34 mouse cellular contexts compared by ENCODE assay signal in the genomic region with DNA sequence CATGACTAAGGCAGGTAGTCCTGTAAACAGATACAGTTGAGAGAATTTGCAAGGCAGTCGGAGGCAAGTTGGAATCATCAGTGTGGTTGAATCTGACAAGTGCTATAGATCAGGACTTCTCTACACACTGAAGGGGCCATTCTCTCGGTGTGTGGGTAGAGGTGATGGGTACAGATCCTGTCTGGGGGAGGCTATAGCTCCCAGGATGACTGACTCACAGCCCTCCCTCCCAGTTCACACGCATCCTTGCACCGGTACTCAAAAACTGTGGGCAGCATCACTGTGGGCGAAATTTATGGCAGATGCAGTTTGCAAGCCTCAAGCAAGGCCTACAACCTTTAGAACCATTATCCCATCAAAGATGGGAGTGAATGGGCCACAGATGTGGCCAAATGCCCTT.
DNase-seq lines count a peak whose midpoint lies in the region; ATAC-seq lines count a peak whose summit lies in the region.
"Had no signal": no experiment of that assay in that cellular context is flagged by ENCODE, and none has a peak within 500 bp of the region (broad histone marks: within the 10 kb centered on the region; RNA-seq: fewer than 3 reads in every experiment).

No protein-coding gene starts in this region.

- DNase-seq in left cerebral cortex, postnatal 36 days (ENCODE audit: low spot score in 2 of 2), result peak; percentile 7 to 16
- no peak for DNase-seq in left cerebral cortex, postnatal 4 days
- peak; percentile 82 for DNase-seq in brain, adult 2 months (ENCODE audit: low read depth, low spot score)
- no peak for DNase-seq in thymus, postnatal 14 days
- DNase-seq: adrenal gland, postnatal 14 days; cerebellum, adult 11-12 months; cerebellum, adult 9-11 months; embryo, embryonic 11 days; gastrocnemius, adult 2 months; gastrocnemius, postnatal 36 days; heart, adult 18-20 months; heart, postnatal 36 days; kidney, adult 18-20 months; kidney, postnatal 36 days; liver, embryonic 13.5 days; lung, adult 18-20 months; lung, postnatal 4 days; thymus, adult 2 months; thymus, postnatal 4 days had no signal

- no peak overlapping the region for H3K4me3 ChIP-seq in hindbrain, embryonic 13.5 days
- H3K4me3 ChIP-seq in hindbrain, embryonic 16.5 days (ENCODE audit: low read length), result no peak overlapping the region
- no peak overlapping the region for H3K4me3 ChIP-seq in neural tube, embryonic 15.5 days (replicated peaks)
- H3K4me3 ChIP-seq: embryonic facial prominence, embryonic 12.5 days; gastrocnemius, adult 2 months; hindbrain, embryonic 15.5 days; layer of hippocampus, adult 2 months; limb, embryonic 10.5 days; limb, embryonic 15.5 days; liver, embryonic 13.5 days; midbrain, embryonic 13.5 days had no signal

- ATAC-seq in hindbrain, embryonic 13.5 days (ENCODE audit: low FRiP score), result no peak
- ATAC-seq in hindbrain, embryonic 16.5 days, result no peak
- ATAC-seq in neural tube, embryonic 15.5 days (ENCODE audit: low FRiP score), result no peak
- ATAC-seq: CD4-positive, CD25-positive, alpha-beta regulatory T cell, adult 4 months; forebrain, embryonic 14.5 days; lung, postnatal 0 days; midbrain, embryonic 13.5 days had no signal

- no peaks in the 10 kb centered on the region for H3K9me3 ChIP-seq in hindbrain, embryonic 13.5 days
- no peaks in the 10 kb centered on the region for H3K9me3 ChIP-seq in hindbrain, embryonic 16.5 days (ENCODE audit: control insufficient read depth, low read length)
- 0 out of 2 replicates have a peak, but pooled peaks cover 5% of the 10 kb centered on the region for H3K9me3 ChIP-seq in neural tube, embryonic 15.5 days (replicated peaks)
- H3K9me3 ChIP-seq: embryonic facial prominence, embryonic 12.5 days; limb, embryonic 10.5 days; limb, embryonic 15.5 days had no signal

- no peaks in the 10 kb centered on the region for H3K36me3 ChIP-seq in hindbrain, embryonic 13.5 days
- H3K36me3 ChIP-seq in hindbrain, embryonic 16.5 days (ENCODE audit: control insufficient read depth, insufficient read depth, low read length), result no peaks in the 10 kb centered on the region
- no peaks in the 10 kb centered on the region for H3K36me3 ChIP-seq in neural tube, embryonic 15.5 days
- H3K36me3 ChIP-seq: embryonic facial prominence, embryonic 12.5 days; hindbrain, embryonic 15.5 days; limb, embryonic 10.5 days; limb, embryonic 15.5 days; liver, embryonic 13.5 days; midbrain, embryonic 13.5 days had no signal

- H3K4me2 ChIP-seq in hindbrain, embryonic 13.5 days, result no peak overlapping the region
- H3K4me2 ChIP-seq in hindbrain, embryonic 16.5 days (ENCODE audit: low read length), result no peak overlapping the region
- H3K4me2 ChIP-seq in neural tube, embryonic 15.5 days, result no peak overlapping the region
- H3K4me2 ChIP-seq: embryonic facial prominence, embryonic 12.5 days; heart, embryonic 11.5 days; hindbrain, embryonic 15.5 days; limb, embryonic 15.5 days; liver, embryonic 13.5 days; midbrain, embryonic 13.5 days had no signal

- intact Hi-C loops in left cerebral cortex, postnatal 36 days (cut with DNase I), result no loop called here
- intact Hi-C loops in left cerebral cortex, postnatal 4 days (cut with DNase I), result no loop called here

- H3K27me3 ChIP-seq in hindbrain, embryonic 13.5 days, result no peaks in the 10 kb centered on the region
- no peaks in the 10 kb centered on the region for H3K27me3 ChIP-seq in hindbrain, embryonic 16.5 days (replicated peaks; ENCODE audit: control insufficient read depth, insufficient read depth, low read length)
- no peaks in the 10 kb centered on the region for H3K27me3 ChIP-seq in neural tube, embryonic 15.5 days (replicated peaks)
- H3K27me3 ChIP-seq: embryonic facial prominence, embryonic 12.5 days; hindbrain, embryonic 15.5 days; limb, embryonic 15.5 days; liver, embryonic 13.5 days; megakaryocyte, embryonic 14.5 days; midbrain, embryonic 13.5 days had no signal

- no peak overlapping the region for H3K9ac ChIP-seq in hindbrain, embryonic 13.5 days
- H3K9ac ChIP-seq in hindbrain, embryonic 16.5 days (ENCODE audit: low read depth, low read length), result no peak overlapping the region
- no peak overlapping the region for H3K9ac ChIP-seq in neural tube, embryonic 15.5 days (replicated peaks)
- H3K9ac ChIP-seq: embryonic facial prominence, embryonic 12.5 days; hindbrain, embryonic 15.5 days; limb, embryonic 15.5 days; liver, embryonic 13.5 days; midbrain, embryonic 13.5 days had no signal

- WGBS in hindbrain, embryonic 13.5 days, result 93% methylated on average over 5 of the region's 5 CpGs
- WGBS in hindbrain, embryonic 16.5 days, result 81% methylated on average over 5 of the region's 5 CpGs
- 75% methylated on average over 5 of the region's 5 CpGs for WGBS in neural tube, embryonic 15.5 days

- H3K4me1 ChIP-seq in hindbrain, embryonic 13.5 days (replicated peaks), result peaks cover 7% of the 10 kb centered on the region
- peaks cover 5% of the 10 kb centered on the region for H3K4me1 ChIP-seq in hindbrain, embryonic 16.5 days (ENCODE audit: control insufficient read depth, insufficient read depth, low read depth, low read length)
- peaks cover 15% of the 10 kb centered on the region for H3K4me1 ChIP-seq in neural tube, embryonic 15.5 days
- H3K4me1 ChIP-seq: embryonic facial prominence, embryonic 12.5 days; limb, embryonic 10.5 days; limb, embryonic 15.5 days; liver, embryonic 13.5 days; megakaryocyte, embryonic 14.5 days had no signal

- 0 out of 2 replicates have a peak overlapping the region, but pooled peaks have one; percentile 15 for H3K27ac ChIP-seq in hindbrain, embryonic 13.5 days
- H3K27ac ChIP-seq in hindbrain, embryonic 16.5 days (ENCODE audit: low read depth, low read length), result no peak overlapping the region
- H3K27ac ChIP-seq in neural tube, embryonic 15.5 days (replicated peaks), result peak overlapping the region; percentile 37; the same call in 1 of the 2 replicates
- H3K27ac ChIP-seq: embryonic facial prominence, embryonic 12.5 days; gastrocnemius, adult 2 months; hindbrain, embryonic 15.5 days; layer of hippocampus, adult 2 months; limb, embryonic 10.5 days; limb, embryonic 15.5 days; liver, embryonic 13.5 days; midbrain, embryonic 13.5 days; stomach, postnatal 0 days had no signal

Comparison
In these comparisons a context has a peak if more than half of its experiments do, and no peak if none do; other contexts are left out.
1. DNase-seq: peak in left cerebral cortex, postnatal 36 days (2 of 2) and brain, adult 2 months (single experiment); none in left cerebral cortex, postnatal 4 days (single experiment) and thymus, postnatal 14 days (single experiment).